Mouse (Mus musculus): ENCODE measurements around the gene Psmg4.

DNA sequence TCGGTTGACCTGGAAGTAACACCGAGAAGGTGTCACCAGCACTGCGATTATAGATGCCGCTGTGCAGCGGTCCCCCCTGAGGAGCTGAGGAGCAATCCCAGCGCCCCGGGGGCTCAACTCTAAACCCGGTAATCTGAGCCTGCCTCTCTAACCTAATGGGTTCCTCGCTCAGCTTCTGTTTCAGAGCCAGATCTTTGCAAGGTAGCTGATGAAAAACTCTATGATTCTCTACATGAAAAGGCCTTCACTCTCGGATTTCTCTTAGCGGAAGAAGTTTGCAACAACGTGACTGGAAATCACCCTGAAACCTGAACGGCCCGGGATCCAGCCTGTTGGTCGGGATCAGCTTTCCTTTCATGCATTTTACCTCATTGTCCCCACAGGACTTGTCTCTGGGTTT lies 30.5 kb upstream of the Psmg4 start:
- TF ChIP-seq POLR2A (IDR thresholded peaks at IDR 0.05; ENCODE audit: borderline replicate concordance, extremely low read depth, insufficient read depth, insufficient read length, poor library complexity, severe bottlenecking) (no peak), CTCF (IDR thresholded peaks at IDR 0.05; ENCODE audit: borderline replicate concordance, extremely low read depth, insufficient read depth, insufficient read length) (no peak)

Measured in brain, embryonic 14.5 days (tissue).